Mouse (Mus musculus) thymus, postnatal 25 days (tissue): ENCODE results near the gene Rnf144a.

Experiments used
- DNase-seq: peaks from one replicate; pipeline ENCODE4 v3.0.0; 2022

The Rnf144a gene

GRCm38 (mm10) chr12:26408707-26409106, 6.3 kb downstream of the Rnf144a start:
- DNase-seq: no peak

DNA sequence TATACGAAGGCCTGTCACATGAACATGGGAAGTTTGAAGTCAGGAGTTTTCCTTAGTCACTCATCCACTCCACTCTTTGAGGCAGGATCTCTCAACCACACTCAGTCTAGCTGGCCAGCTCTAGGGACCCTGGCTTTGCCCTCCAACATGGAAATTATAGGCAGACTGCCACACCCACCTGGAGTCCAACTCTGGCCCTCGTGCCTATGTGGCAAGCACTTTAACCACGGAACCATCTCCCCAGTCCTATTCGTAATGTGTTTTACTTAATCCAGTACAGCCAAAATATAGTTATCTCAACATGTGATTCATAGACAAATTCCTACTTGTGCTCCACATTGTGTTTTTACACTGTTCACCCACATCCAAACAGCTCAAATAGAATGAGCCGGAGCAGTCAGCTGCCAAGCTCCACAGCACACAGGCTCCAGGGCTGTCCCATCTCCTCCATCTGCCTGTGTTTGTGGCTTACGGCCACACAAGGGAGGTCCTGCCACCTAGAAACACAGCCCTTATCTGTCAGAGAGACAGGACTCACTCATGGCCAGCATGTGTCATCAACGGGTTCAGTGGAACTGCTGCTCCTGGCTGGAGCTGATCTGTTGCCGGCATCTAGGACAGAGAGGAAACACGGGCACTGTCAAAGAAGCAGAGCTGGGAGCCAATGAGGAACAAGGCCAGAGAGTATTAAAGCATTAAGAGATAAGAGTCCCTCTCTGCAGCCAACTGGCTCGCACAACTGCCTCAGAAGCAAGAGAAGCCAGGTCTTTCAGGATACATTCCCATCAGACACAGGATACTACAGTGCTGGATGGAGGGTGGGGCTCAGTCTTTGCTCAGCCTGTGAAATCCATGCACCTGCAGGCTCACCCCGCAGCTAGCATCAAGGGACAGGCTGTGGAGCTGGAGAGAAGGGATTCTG, 10.0 kb downstream of the Rnf144a start:
- DNase-seq: no peak

DNA sequence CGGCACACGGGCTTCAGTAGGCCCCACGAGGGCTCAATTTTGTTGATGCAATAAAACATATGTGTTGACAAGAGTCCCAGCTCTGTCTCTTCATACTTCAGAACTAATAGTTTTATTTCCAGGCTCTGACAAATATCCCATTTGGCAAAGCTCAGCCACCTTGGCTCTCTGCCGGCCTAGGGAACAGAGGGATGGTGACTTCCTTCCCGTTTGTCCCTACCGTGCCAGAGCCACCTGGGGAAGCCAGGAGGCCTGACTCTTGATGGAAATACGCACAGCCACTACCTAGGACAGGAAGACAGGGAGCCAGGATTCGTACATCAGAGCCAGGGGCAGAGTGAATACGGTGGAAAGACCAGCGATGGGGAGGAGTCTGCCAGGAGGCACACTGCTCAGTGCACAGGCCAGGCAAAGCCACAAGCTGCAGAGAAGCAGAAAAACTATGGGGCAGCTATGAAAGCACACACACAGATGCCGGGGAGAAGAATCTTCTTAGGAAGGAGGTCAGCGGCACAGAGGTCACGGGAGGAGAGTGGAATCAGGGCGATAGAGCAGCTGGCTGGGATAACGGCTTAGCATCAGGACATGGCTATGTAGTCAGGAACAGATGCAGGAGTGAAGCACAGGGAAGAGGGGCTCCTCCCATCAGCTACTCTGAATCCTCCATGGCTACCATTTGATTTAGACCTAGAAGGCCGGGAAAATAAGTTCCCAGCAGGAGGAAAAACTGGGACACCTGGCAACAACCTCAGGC, 11.5 kb downstream of the Rnf144a start:
- no peak for DNase-seq

DNA sequence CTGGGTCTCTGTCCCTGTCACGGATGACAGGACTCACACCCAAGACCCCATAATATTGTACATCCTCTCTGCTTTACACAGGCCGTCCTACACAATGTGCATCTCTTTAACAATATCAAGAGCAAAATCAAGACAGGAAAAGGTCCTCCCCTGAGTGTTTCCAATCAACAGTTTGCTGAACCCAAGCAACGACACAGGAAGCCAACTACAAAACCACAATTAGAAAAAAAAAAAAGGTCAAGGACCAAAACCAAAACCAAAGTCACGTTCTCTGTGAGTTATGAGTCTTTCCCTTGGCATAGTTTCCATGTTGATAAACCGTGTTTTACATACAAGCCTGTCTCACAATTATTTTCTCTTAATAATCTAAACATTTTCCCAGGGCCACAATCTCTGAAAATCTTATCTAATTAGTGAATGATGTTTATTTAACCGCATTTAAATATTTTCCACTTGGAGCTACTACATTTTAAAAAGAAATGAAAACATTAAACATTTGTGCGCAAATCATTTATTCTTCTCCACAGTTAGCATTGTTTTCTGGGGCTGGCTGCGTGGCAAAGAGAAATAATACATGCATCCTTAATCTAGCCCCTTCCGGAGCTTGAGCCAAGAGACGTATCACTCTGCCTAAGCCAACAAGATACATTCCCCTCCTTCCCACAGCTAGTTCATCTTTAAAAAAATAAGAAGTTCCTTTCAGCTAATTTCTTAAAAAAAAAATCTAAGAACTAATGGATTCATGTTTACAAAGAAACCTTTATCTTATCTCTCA, 13.2 kb downstream of the Rnf144a start:
- DNase-seq: no peak

- DNase-seq: no peak
Measured at GRCm38 (mm10) chr12:26401254-26401653, 13.8 kb downstream of the Rnf144a start.

DNA sequence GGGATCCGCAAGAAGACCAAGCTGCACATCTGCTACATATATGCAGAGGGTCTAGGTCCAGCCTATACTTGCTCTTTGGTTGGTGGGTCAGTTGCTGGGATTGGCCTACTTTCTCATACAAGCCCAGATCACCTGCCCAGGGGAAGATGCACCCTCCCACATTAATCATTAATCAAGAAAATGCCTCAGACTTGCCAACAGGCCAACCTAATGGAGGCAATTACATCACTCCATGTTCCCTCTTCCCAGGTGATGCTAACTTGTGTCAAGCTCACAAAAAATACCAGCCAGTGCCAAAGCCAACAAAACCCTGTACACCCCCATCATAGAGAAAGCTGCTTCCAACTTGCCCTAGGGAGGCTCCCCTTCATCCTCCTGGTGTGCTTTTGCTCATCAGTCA, 14.3 kb downstream of the Rnf144a start:
- DNase-seq: no peak

DNA sequence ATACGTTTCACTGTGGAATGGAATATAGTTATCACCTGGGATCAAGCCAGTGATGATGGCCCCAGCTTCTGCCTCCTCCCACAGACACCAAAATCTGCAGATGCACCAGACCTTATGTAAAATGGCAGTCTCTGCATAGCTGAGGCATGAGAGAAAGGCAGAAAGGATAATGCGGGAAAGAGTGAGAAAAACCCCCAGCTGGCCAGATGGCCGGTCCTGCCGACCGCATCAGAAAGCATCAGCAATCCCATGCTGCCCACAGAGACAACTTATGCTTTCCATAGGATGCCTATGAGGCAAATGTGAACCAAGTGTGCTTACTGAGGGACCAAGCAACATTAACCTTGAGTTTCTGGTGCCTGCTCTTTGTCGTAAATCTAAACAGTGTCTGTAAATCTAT, 15.7 kb downstream of the Rnf144a start:
- DNase-seq: no peak

DNA sequence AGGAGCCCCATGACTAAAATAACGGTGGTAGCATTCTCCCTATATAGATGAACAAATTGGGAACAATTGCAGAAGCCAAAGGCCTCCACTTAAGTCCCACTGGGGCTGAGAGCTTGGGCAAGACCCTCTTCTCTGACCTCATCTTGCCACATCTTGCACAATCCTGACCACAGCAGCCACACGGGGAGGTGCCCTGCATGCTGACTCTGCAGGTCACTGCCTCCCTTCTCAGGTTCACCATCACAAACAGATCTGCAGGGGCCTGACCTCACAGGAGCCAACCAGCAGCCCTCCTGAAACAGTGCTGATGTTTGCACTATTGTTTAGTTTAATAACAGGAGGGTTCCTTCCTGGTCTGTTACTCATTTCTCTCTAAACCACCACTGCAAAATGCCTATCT, 16.5 kb downstream of the Rnf144a start:
- no peak for DNase-seq

DNA sequence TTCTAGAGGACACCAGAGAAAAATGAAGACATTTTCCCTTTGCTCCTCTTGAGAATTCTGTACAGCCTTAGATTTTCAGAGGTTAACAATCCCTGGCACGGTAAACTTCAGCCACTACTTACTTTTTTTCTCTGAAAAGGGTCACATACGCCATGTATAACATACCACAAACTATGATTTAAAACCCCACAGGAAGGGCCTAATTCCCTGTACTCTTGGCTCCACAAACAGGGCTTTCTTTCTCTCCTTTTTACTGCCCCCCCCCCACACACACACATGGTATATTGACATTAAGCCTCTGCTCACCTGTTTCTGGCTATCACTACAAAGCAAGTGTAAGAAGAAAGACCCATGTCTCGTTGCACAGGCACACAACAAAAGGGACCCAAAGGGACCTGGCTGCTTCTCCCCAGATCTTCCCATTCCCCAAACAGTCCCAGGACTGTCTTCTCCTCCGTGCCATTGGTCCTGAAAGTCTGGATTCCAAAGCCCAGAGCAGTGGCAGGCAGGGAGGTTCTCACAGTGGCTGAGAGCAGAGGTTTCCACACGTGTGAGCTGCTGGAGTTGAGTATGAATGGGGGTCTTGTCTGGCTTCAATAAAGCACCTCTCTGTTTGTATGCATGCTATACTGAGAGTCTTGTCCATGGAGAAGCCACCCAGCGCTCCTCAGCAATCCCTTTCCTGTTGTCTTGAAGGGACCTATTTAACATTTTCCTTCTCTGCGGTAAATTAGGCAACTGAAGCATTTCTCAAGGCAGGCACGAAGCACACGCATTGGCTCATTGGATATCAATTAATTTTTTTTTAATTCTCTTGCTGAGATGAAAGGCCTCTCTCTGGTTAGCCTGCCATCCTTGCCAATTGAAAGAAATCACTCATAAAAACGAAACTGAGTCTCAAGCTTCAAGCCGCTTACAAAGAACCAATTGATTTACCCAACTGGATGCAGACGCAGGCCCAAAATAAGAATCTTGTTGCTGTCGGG, 20.3 kb downstream of the Rnf144a start:
- no peak for DNase-seq

DNA sequence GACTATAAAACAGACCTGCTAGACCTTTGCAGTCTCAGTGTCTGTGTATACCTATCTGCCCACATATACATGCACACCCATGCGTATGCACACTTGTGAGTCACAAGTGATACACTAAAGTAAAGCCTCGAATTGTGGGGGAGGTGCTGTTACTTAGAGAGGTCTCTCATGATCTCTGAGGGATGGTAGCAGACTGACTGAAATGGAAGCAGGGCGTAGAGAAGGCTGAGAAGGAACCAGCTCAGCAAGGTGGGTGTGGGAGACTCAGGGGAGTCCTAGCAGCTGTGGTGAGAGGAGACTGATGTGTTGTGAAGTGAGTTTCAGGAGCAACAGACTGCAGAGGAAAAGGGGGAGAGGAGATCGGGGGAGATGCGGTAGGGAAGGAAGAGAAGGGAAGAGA, 21.8 kb downstream of the Rnf144a start:
- DNase-seq: no peak

DNA sequence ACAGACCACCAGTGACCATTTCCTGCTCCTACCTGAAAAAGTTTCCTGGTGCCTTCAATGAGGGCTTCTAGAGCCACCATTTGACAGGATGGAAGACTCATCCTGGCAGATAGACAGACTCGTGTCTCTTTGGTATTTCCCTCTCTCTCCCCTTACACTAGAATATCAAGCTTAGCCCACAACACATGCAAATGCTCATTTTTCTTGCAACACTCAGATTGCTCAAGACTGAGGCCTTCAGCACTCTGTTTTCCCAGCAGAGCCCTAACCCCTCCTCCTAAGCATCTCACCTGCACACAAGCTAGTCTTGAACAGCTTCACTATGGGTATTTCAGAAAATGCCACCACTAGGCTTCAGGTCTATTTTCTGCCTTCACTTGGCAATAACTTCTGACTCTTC, 23.9 kb downstream of the Rnf144a start:
- no peak for DNase-seq

GRCm38 (mm10) chr12:26387523-26387922, 27.5 kb downstream of the Rnf144a start:
- no peak for DNase-seq

DNA sequence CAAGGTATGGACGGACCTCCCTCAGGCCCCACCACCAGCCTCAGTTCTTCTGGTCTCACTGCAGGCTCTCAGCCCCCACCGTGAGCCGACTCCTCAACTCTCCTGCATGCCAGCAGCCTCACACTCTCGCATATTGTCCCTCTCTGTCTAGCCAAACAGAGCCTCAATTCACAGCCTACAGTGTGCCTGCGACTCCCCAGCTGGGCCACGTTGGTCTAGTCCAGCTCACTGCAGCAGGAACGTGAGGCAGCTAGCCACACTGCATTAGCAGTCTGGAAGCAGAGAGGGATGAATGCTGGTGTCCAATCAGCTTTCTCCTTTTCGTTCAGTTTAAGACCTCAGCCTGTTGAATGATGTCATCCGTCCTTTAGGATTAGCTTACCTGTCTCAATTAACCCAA, 28.1 kb downstream of the Rnf144a start:
- DNase-seq: no peak

DNA sequence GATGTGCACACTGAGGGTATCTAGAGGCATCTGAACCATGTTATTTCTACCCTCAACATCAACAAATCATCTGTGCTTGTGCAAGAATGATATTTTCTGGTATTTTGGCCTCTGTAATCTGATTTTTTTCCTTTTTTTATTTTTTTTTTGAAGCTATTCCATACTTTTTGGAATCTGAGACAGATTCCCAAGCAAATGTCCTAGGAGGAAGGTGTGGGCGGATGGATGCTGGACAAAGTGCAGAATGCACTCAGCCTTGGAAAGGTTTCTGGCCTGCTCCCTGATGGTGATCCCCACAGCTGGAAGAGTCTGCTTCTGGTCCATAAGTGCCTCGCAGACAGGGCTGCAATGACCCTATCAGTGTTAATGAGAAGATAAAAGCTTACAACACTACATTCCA, 28.9 kb downstream of the Rnf144a start:
- DNase-seq: no peak

- no peak for DNase-seq
Measured at GRCm38 (mm10) chr12:26385735-26386134, 29.3 kb downstream of the Rnf144a start.

DNA sequence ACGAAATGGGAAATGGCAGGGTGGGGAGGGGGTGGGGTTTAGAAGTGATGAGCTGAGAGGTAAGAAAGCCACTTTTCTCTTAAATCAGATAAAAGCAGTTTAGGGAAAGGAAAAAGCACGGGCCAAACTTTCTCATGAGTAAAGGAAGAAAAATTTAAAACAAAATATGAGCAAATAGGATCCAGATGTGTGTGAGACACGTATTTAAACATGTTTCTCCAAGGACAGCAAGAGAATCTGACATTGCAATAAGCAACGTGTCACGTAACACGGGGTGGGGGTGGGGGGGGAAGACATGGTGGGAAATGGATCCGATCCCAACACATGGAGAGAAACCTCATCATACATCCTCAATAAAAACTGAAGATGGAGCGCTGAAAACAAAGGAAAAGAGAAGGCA, 33.3 kb downstream of the Rnf144a start:
- no peak for DNase-seq

DNA sequence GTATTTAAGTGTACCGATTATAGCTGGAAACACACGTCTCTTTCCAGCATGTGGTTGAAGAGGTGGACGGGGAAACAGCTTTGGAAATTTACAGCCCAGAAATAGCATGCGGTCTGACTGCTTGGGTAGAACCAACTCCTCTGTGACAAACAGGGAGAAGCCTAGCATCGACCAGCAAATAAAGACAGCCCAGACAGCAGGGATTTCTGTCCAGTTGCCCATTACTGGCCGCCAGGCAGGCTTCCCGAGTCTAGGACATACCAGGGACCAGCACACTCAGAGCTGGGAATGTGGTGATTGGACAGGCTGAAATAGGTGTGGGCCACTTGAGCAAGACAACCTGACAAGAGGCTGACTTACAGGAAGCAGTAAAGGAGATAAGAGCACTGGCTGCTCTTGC, 35.3 kb downstream of the Rnf144a start:
- no peak for DNase-seq

GRCm38 (mm10) chr12:26377691-26378090, 37.4 kb downstream of the Rnf144a start:
- no peak for DNase-seq

- DNase-seq: no peak
Measured at GRCm38 (mm10) chr12:26376541-26377323, 38.3 kb downstream of the Rnf144a start.

- DNase-seq: no peak
Measured at GRCm38 (mm10) chr12:26373721-26374120, 41.3 kb downstream of the Rnf144a start.

- DNase-seq: no peak
Measured at GRCm38 (mm10) chr12:26370004-26370403, 45.0 kb downstream of the Rnf144a start.
